Mouse (Mus musculus) forebrain, embryonic 15.5 days (tissue): ENCODE measurements around the gene Rbfox1. TPM values are rescaled to one million over a fixed set of nuclear protein-coding genes. Genes with fewer than 3 reads are reported as not detected.

Experiments
- ATAC-seq: fragments of 200-750 bp; cut with Nextera tagmentation; replicated peaks from 2 replicates; pipeline ENCODE4 v1.8.0; 2017; ENCODE audit warnings: mild to moderate bottlenecking, moderate TSS enrichment, moderate library complexity
- H3K27ac ChIP-seq: fragments of 300-500 bp; sonication (generic); replicated peaks from 2 replicates; pipeline ENCODE4 v1.5.1; 2015; ENCODE audit warnings: mild to moderate bottlenecking, inconsistent platforms
- H3K27me3 ChIP-seq: fragments of 300-500 bp; sonication (generic); 2 replicates; pipeline ENCODE4 v1.6.1; 2015; ENCODE audit warnings: inconsistent platforms
- H3K36me3 ChIP-seq: fragments of 300-500 bp; sonication (generic); 2 replicates; pipeline ENCODE4 v1.6.1; 2015; ENCODE audit warnings: mild to moderate bottlenecking, inconsistent platforms
- H3K4me1 ChIP-seq: fragments of 300-500 bp; sonication (generic); 2 replicates; pipeline ENCODE4 v1.6.1; 2015; ENCODE audit warnings: inconsistent platforms
- H3K4me2 ChIP-seq: fragments of 300-500 bp; sonication (generic); replicated peaks from 2 replicates; pipeline ENCODE4 v1.6.1; 2015; ENCODE audit warnings: mild to moderate bottlenecking, inconsistent platforms
- H3K4me3 ChIP-seq: fragments of 300-500 bp; sonication (generic); 2 replicates; pipeline ENCODE4 v1.5.1; 2015; ENCODE audit warnings: mild to moderate bottlenecking, inconsistent platforms
- H3K9ac ChIP-seq: fragments of 300-500 bp; sonication (generic); replicated peaks from 2 replicates; pipeline ENCODE4 v1.6.1; 2015; ENCODE audit warnings: mild to moderate bottlenecking, inconsistent platforms
- H3K9me3 ChIP-seq: fragments of 300-500 bp; sonication (generic); 2 replicates; pipeline ENCODE4 v1.6.1; 2016; ENCODE audit warnings: inconsistent platforms
- WGBS: fragments of 180-500 bp; shearing (Covaris S2); methylation state at CpG from one replicate; pipeline ENCODE4 v1.1.7; 2015; ENCODE audit warnings: mixed read lengths; 5-methylcytosine and 5-hydroxymethylcytosine counted together
- polyA plus RNA-seq: library from polyadenylated mRNA; unstranded; fragments of >200 nt; fragmentation: Nextera tagmentation; extraction: Ambion mirVana; gene quantifications from 2 replicates; pipeline ENCODE4 v1.2.1, GENCODE M21; 2015

Rbfox1 gene
- polyA plus RNA-seq, 1 experiment from 2014 or later, result 173 TPM

- no peak overlapping the region for H3K9ac ChIP-seq
- ATAC-seq, result no peak
- 93% methylated on average over 6 of the region's 6 CpGs for WGBS
- peaks cover 45% of the 10 kb centered on the region for H3K27me3 ChIP-seq
- H3K4me3 ChIP-seq, result no peak overlapping the region
- H3K36me3 ChIP-seq, result no peaks in the 10 kb centered on the region
- H3K4me1 ChIP-seq, result peaks cover 9% of the 10 kb centered on the region; the same call in 1 of the 2 replicates
- H3K4me2 ChIP-seq, result no peak overlapping the region
- H3K9me3 ChIP-seq, result no peaks in the 10 kb centered on the region
- no peak overlapping the region for H3K27ac ChIP-seq
Measured at GRCm38 (mm10) chr16:6955102-6955675, 1070.0 kb downstream of the Rbfox1 start.

DNA sequence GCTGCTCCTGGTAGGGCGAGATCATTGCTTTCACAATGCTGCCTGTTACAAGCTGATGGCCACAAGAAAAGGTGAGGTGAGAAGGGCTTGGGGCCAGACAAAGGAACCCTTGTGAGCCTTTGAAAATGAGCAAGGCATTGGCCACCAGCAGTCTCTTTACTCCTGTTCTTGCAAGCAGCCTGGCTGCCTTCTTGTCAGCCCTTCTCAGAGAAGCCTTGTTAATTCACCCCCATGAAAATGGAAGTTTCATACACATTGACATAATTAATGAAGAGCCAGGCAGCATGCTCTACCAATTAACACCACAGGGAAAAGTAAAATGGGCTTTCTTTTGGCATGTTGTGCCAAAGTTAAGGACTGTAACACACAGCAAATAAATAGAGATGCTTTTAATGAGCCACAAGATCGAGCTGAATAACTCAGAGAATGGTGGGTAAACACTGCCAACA, 1076.8 kb downstream of the Rbfox1 start:
- Histone ChIP-seq H3K4me3 (no peak overlapping the region), H3K27ac (0 out of 2 replicates have a peak overlapping the region, but pooled peaks have one; percentile 29), H3K4me2 (no peak overlapping the region), H3K9ac (no peak overlapping the region), H3K9me3 (no peaks in the 10 kb centered on the region), H3K36me3 (no peaks in the 10 kb centered on the region), H3K27me3 (peaks cover 48% of the 10 kb centered on the region), H3K4me1 (peaks cover 38% of the 10 kb centered on the region)
- WGBS, result 0% methylated on average over 2 of the region's 2 CpGs
- ATAC-seq, result peak; percentile 91

DNA sequence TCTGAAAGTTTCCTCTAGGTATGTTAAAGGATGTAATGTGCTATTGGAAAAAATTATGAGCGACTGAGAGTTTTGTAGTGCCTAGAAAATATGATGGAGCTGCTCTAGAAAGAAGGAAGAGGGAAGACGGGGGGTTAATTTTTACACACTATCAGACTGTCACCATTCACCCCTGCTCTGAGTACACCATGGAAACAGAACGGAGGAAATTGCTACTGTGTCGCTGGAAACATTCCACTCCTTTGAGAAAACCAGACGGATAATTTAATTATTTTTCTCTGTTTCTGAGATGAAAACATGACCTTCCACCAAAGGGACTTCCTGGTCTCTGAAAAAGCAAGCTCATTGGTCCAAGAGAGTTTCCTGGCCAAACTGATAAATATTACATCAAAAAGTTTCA, 1077.4 kb downstream of the Rbfox1 start:
- Histone ChIP-seq H3K4me2 (no peak overlapping the region), H3K27me3 (peaks cover 53% of the 10 kb centered on the region), H3K4me3 (no peak overlapping the region), H3K9ac (no peak overlapping the region), H3K27ac (no peak overlapping the region), H3K9me3 (no peaks in the 10 kb centered on the region), H3K4me1 (peaks cover 37% of the 10 kb centered on the region), H3K36me3 (no peaks in the 10 kb centered on the region)
- WGBS, result 23% methylated on average over 5 of the region's 5 CpGs
- no peak for ATAC-seq

GRCm38 (mm10) chr16:6963533-6963932, 1078.4 kb downstream of the Rbfox1 start:
- WGBS, result 56% methylated on average over 4 of the region's 4 CpGs
- Histone ChIP-seq H3K4me3 (no peak overlapping the region), H3K9ac (no peak overlapping the region), H3K36me3 (no peaks in the 10 kb centered on the region), H3K27me3 (peaks cover 47% of the 10 kb centered on the region), H3K4me1 (peaks cover 37% of the 10 kb centered on the region), H3K9me3 (no peaks in the 10 kb centered on the region), H3K4me2 (no peak overlapping the region), H3K27ac (no peak overlapping the region)
- ATAC-seq, result no peak

- Histone ChIP-seq H3K9me3 (no peaks in the 10 kb centered on the region), H3K36me3 (no peaks in the 10 kb centered on the region), H3K27me3 (peaks cover 37% of the 10 kb centered on the region), H3K27ac (no peak overlapping the region), H3K4me3 (no peak overlapping the region), H3K4me1 (peaks cover 37% of the 10 kb centered on the region), H3K4me2 (no peak overlapping the region), H3K9ac (no peak overlapping the region)
- WGBS, result 2% methylated on average over 8 of the region's 8 CpGs
- ATAC-seq, result peak; percentile 69
Measured at GRCm38 (mm10) chr16:6964720-6965583, 1079.8 kb downstream of the Rbfox1 start.

DNA sequence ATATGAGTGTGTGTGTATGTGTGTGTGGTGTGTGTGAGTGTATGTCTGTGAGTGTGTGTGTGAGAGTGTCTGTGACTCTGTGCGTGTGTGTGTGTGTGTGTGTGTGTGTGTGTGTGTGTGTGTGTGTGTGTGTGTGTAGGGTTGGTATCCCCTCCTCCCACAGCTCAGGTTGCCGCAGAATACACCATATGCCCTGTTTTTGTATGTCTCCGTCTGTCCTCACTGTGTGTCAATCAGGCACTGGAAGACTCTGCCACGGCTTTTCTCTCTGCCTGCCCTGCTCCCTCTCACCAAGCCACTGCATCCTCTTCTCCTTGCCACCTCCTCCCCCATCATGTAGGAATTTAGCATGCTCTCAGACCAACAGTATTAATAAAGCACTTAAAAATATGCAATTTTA, 1084.8 kb downstream of the Rbfox1 start:
- Histone ChIP-seq H3K27me3 (peaks cover 40% of the 10 kb centered on the region), H3K4me3 (no peak overlapping the region), H3K36me3 (no peaks in the 10 kb centered on the region), H3K27ac (no peak overlapping the region), H3K9ac (no peak overlapping the region), H3K4me2 (no peak overlapping the region), H3K9me3 (no peaks in the 10 kb centered on the region), H3K4me1 (peaks cover 12% of the 10 kb centered on the region)
- 45% methylated on average over 4 of the region's 4 CpGs for WGBS
- ATAC-seq, result 0 out of 2 replicates have a peak, but pooled peaks have one; percentile 35

GRCm38 (mm10) chr16:6976341-6976740, 1091.2 kb downstream of the Rbfox1 start:
- H3K9me3 ChIP-seq, result no peaks in the 10 kb centered on the region
- no peak overlapping the region for H3K9ac ChIP-seq
- H3K27ac ChIP-seq, result no peak overlapping the region
- ATAC-seq, result no peak
- H3K4me1 ChIP-seq, result no peaks in the 10 kb centered on the region
- WGBS, result 36% methylated on average over 7 of the region's 7 CpGs
- no peak overlapping the region for H3K4me2 ChIP-seq
- H3K36me3 ChIP-seq, result no peaks in the 10 kb centered on the region
- H3K4me3 ChIP-seq, result no peak overlapping the region
- H3K27me3 ChIP-seq, result peaks cover 20% of the 10 kb centered on the region

DNA sequence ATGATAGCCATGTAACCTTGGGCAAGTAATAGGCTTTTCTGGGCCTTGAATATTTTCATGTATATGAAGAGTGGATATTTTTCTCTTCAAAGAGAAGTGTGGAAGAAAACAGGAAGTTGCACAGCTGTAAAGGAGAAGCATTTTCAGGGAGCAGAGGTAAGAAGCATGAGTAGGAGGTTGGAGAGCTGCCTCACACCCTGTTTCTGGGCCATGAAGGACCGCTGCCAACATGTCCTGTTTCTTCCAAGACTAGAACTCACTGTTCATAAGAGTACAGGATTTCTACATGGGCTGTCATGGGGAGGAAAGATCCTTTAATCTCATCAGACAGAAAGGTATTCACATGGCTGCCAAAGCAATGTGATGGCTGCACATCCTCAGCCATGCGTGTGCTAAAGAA, 1098.8 kb downstream of the Rbfox1 start:
- no peak for ATAC-seq
- WGBS, result 92% methylated on average over 2 of the region's 2 CpGs
- H3K9me3 ChIP-seq, result no peaks in the 10 kb centered on the region
- 0 out of 2 replicates have a peak, but pooled peaks cover 4% of the 10 kb centered on the region for H3K4me1 ChIP-seq
- no peak overlapping the region for H3K4me2 ChIP-seq
- H3K27me3 ChIP-seq, result no peaks in the 10 kb centered on the region
- H3K27ac ChIP-seq, result no peak overlapping the region
- H3K36me3 ChIP-seq, result no peaks in the 10 kb centered on the region
- H3K9ac ChIP-seq, result no peak overlapping the region
- H3K4me3 ChIP-seq, result no peak overlapping the region

DNA sequence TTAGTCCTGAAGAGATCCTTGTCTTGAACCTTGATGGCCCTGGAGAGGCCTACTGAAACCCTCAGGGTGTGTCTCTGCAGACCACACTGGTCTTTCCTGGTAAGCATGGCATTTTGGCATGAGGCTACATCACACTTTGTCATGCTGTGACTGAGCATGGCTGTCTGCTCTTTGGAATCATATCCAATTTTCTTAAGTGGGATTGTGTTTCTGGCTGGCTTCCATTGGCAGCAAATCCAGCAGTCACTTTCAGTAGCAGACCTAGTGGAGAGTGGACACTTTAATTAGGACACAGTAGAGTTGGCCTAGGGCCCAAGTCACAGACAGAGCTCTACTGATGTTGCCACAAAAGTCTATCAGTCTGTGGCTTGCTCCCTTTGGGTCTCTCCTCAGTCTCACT, 1100.9 kb downstream of the Rbfox1 start:
- H3K4me2 ChIP-seq, result no peak overlapping the region
- H3K9me3 ChIP-seq, result no peaks in the 10 kb centered on the region
- no peaks in the 10 kb centered on the region for H3K36me3 ChIP-seq
- H3K27me3 ChIP-seq, result no peaks in the 10 kb centered on the region
- 0 out of 2 replicates have a peak, but pooled peaks have one; percentile 63 for ATAC-seq
- H3K4me1 ChIP-seq, result 0 out of 2 replicates have a peak, but pooled peaks cover 4% of the 10 kb centered on the region
- no peak overlapping the region for H3K4me3 ChIP-seq
- no peak overlapping the region for H3K9ac ChIP-seq
- H3K27ac ChIP-seq, result no peak overlapping the region

DNA sequence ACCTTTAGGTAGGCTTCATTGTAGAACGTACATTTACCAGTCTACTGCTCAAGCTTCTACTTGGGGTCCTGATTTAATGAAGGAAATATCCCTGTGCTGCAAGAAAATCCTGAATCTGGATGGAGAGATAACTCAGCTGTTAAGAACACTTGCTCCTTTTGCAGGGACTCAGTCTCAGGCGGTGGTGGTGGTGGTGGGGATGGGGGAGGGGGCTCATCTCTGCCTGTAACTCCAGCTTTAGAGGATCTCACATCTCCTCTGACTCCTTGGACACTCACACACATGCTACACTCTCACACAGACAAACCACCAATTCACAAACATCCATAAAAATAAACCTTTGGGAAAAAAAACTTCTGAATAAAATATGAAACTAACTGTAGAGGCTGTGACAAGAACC, 1101.3 kb downstream of the Rbfox1 start:
- ATAC-seq, result no peak
- no peaks in the 10 kb centered on the region for H3K36me3 ChIP-seq
- H3K9me3 ChIP-seq, result no peaks in the 10 kb centered on the region

GRCm38 (mm10) chr16:6992251-6992650, 1107.1 kb downstream of the Rbfox1 start:
- 90% methylated on average over 5 of the region's 5 CpGs for WGBS

More for the DNA sequence above, 1101.3 kb downstream of the Rbfox1 start:
- WGBS, result 54% methylated on average over 2 of the region's 2 CpGs
- Histone ChIP-seq H3K4me3 (no peak overlapping the region), H3K4me2 (no peak overlapping the region), H3K27ac (no peak overlapping the region), H3K9ac (no peak overlapping the region), H3K27me3 (no peaks in the 10 kb centered on the region), H3K4me1 (0 out of 2 replicates have a peak, but pooled peaks cover 4% of the 10 kb centered on the region)

GRCm38 (mm10) chr16:6993180-6993579, 1108.0 kb downstream of the Rbfox1 start:
- H3K9ac ChIP-seq, result no peak overlapping the region
- WGBS, result 39% methylated on average over 2 of the region's 2 CpGs
- H3K4me3 ChIP-seq, result no peak overlapping the region
- no peak for ATAC-seq
- H3K9me3 ChIP-seq, result 0 out of 2 replicates have a peak, but pooled peaks cover 4% of the 10 kb centered on the region
- no peak overlapping the region for H3K4me2 ChIP-seq
- H3K36me3 ChIP-seq, result no peaks in the 10 kb centered on the region
- H3K27me3 ChIP-seq, result no peaks in the 10 kb centered on the region
- H3K27ac ChIP-seq, result no peak overlapping the region
- peaks cover 4% of the 10 kb centered on the region; the same call in 1 of the 2 replicates for H3K4me1 ChIP-seq

More at GRCm38 (mm10) chr16:6992251-6992650, 1107.1 kb downstream of the Rbfox1 start:
- Histone ChIP-seq H3K4me2 (no peak overlapping the region), H3K27ac (no peak overlapping the region), H3K9me3 (0 out of 2 replicates have a peak, but pooled peaks cover 4% of the 10 kb centered on the region), H3K4me1 (peaks cover 4% of the 10 kb centered on the region; the same call in 1 of the 2 replicates), H3K27me3 (no peaks in the 10 kb centered on the region), H3K9ac (no peak overlapping the region), H3K4me3 (no peak overlapping the region), H3K36me3 (no peaks in the 10 kb centered on the region)
- ATAC-seq, result no peak
